Mouse (Mus musculus) heart, adult 2 months (tissue): ENCODE measurements at regions not wholly inside any gene's neighbourhood (a gene's known extent, or its start where the extent isn't known, plus 50 kb on each side); places are given as distances from the start of the nearest gene placed in this dataset.

ENCODE experiments used
- CTCF ChIP-seq: fragments of 200-600 bp; IDR thresholded peaks from 2 replicates; pipeline ENCODE4 v1.8.1; 2022; ENCODE audit warnings: antibody characterized with exemption, mild to moderate bottlenecking, moderate library complexity
- POLR2A ChIP-seq: fragments of 200-500 bp; IDR thresholded peaks from 2 replicates; pipeline ENCODE4 v1.6.1; 2011; ENCODE audit warnings: mild to moderate bottlenecking, low read depth, low read length, control low read depth; ENCODE audit not compliant: insufficient read depth

GRCm38 (mm10) chr11:12180351-12180750, 141.9 kb upstream of the Grb10 start:
- TF ChIP-seq CTCF (no peak), POLR2A (no peak)
